Mouse (Mus musculus) limb, embryonic 14.5 days (tissue): ENCODE measurements at regions not wholly inside any gene's neighbourhood (a gene's known extent, or its start where the extent isn't known, plus 50 kb on each side); places are given as distances from the start of the nearest gene placed in this dataset.

ENCODE experiments used
- ATAC-seq: fragments of 200-750 bp; cut with Nextera tagmentation; 2 replicates; pipeline ENCODE4 v1.8.0; 2017; ENCODE audit warnings: low read depth, moderate number of reproducible peaks, moderate TSS enrichment; ENCODE audit not compliant: low FRiP score
- DNase-seq: peaks from one replicate; pipeline ENCODE4 v3.0.0-alpha.2; 2015; ENCODE audit warnings: low spot score
- H3K27ac ChIP-seq: fragments of 300-500 bp; sonication (generic); replicated peaks from 2 replicates; pipeline ENCODE4 v1.5.1; 2014; ENCODE audit warnings: low read depth, mild to moderate bottlenecking, low read length, moderate library complexity, mixed read lengths
- H3K27me3 ChIP-seq: fragments of 300-500 bp; sonication (generic); 2 replicates; pipeline ENCODE4 v1.6.1; 2014; ENCODE audit warnings: low read length, mixed read lengths; ENCODE audit not compliant: control insufficient read depth, insufficient read depth
- H3K36me3 ChIP-seq: fragments of 300-500 bp; sonication (generic); 2 replicates; pipeline ENCODE4 v1.6.1; 2014; ENCODE audit warnings: mild to moderate bottlenecking, low read length, moderate library complexity, mixed read lengths; ENCODE audit not compliant: control insufficient read depth, insufficient read depth
- H3K4me1 ChIP-seq: fragments of 300-500 bp; sonication (generic); 2 replicates; pipeline ENCODE4 v1.6.1; 2014; ENCODE audit warnings: antibody characterized with exemption, low read length, mixed read lengths; ENCODE audit not compliant: control insufficient read depth, insufficient read depth
- H3K4me2 ChIP-seq: fragments of 300-500 bp; sonication (generic); replicated peaks from 2 replicates; pipeline ENCODE4 v1.6.1; 2014; ENCODE audit warnings: low read depth, mild to moderate bottlenecking, low read length, moderate library complexity; ENCODE audit not compliant: severe bottlenecking
- H3K4me3 ChIP-seq: fragments of 300-500 bp; sonication (generic); replicated peaks from 2 replicates; pipeline ENCODE4 v1.5.1; 2014; ENCODE audit warnings: low read length
- H3K9ac ChIP-seq: fragments of 300-500 bp; sonication (generic); 2 replicates; pipeline ENCODE4 v1.6.1; 2014; ENCODE audit warnings: mild to moderate bottlenecking, low read depth, low read length, moderate library complexity; ENCODE audit not compliant: severe bottlenecking
- H3K9me3 ChIP-seq: fragments of 300-500 bp; sonication (generic); 2 replicates; pipeline ENCODE4 v1.6.1; 2016; ENCODE audit warnings: low read length; ENCODE audit not compliant: control insufficient read depth
- POLR2A ChIP-seq: fragments of 200-500 bp; IDR thresholded peaks from 2 replicates; pipeline ENCODE4 v1.8.0; 2012; ENCODE audit warnings: inconsistent platforms, mild to moderate bottlenecking, moderate library complexity, borderline replicate concordance; ENCODE audit not compliant: insufficient read depth, insufficient read length; ENCODE audit errors: extremely low read depth
- WGBS: fragments of 180-500 bp; shearing (Covaris S2); extraction: QIAGEN DNeasy Blood & Tissue Kit; methylation state at CpG from one replicate; pipeline ENCODE4 v1.1.7; 2014; 5-methylcytosine and 5-hydroxymethylcytosine counted together

GRCm38 (mm10) chrX:19285773-19286172, 195.3 kb downstream of the Tex13c3 start:
- no peak for TF ChIP-seq POLR2A
- Histone ChIP-seq H3K27me3 (no peaks in the 10 kb centered on the region), H3K4me2 (no peak overlapping the region), H3K27ac (no peak overlapping the region), H3K4me3 (no peak overlapping the region), H3K9ac (no peak overlapping the region), H3K9me3 (no peaks in the 10 kb centered on the region), H3K4me1 (no peaks in the 10 kb centered on the region), H3K36me3 (no peaks in the 10 kb centered on the region)
- 69% methylated on average over 4 of the region's 4 CpGs for WGBS
- DNase-seq = no peak
- ATAC-seq = no peak

GRCm38 (mm10) chrX:19283078-19283477, 198.0 kb downstream of the Tex13c3 start:
- no peak for DNase-seq
- H3K9me3 ChIP-seq = no peaks in the 10 kb centered on the region
- no peaks in the 10 kb centered on the region for H3K36me3 ChIP-seq
- H3K4me2 ChIP-seq = no peak overlapping the region
- no peak overlapping the region for H3K27ac ChIP-seq
- WGBS = 50% methylated on average over 3 of the region's 3 CpGs
- no peaks in the 10 kb centered on the region for H3K4me1 ChIP-seq
- H3K9ac ChIP-seq = no peak overlapping the region
- H3K27me3 ChIP-seq = no peaks in the 10 kb centered on the region
- no peak for TF ChIP-seq POLR2A
- no peak for ATAC-seq
- H3K4me3 ChIP-seq = no peak overlapping the region

GRCm38 (mm10) chrX:19264237-19264636, 216.9 kb downstream of the Tex13c3 start:
- TF ChIP-seq POLR2A = no peak
- no peak overlapping the region for H3K4me2 ChIP-seq

GRCm38 (mm10) chrX:19246777-19247619, 234.1 kb downstream of the Tex13c3 start:
- no peak overlapping the region for H3K9ac ChIP-seq
- ATAC-seq (no peak), DNase-seq (no peak)
- no peaks in the 10 kb centered on the region for H3K27me3 ChIP-seq
- no peak overlapping the region for H3K27ac ChIP-seq
- H3K4me3 ChIP-seq = no peak overlapping the region
- no peak overlapping the region for H3K4me2 ChIP-seq
- H3K4me1 ChIP-seq = no peaks in the 10 kb centered on the region
- no peak for TF ChIP-seq POLR2A
- H3K36me3 ChIP-seq = no peaks in the 10 kb centered on the region
- WGBS = 80% methylated on average over 2 of the region's 2 CpGs
- no peaks in the 10 kb centered on the region for H3K9me3 ChIP-seq

More at GRCm38 (mm10) chrX:19264237-19264636, 216.9 kb downstream of the Tex13c3 start:
- DNase-seq (no peak), ATAC-seq (no peak)
- no peak overlapping the region for H3K9ac ChIP-seq
- no peaks in the 10 kb centered on the region for H3K36me3 ChIP-seq
- no peak overlapping the region for H3K27ac ChIP-seq
- no peaks in the 10 kb centered on the region for H3K4me1 ChIP-seq
- H3K27me3 ChIP-seq = no peaks in the 10 kb centered on the region
- no peak overlapping the region for H3K4me3 ChIP-seq
- no peaks in the 10 kb centered on the region for H3K9me3 ChIP-seq

- ATAC-seq = peak; percentile 82
- 17% methylated on average over 8 of the region's 26 CpGs for WGBS
- no peak overlapping the region for H3K27ac ChIP-seq
Measured at GRCm38 (mm10) chrX:19237738-19238261, 243.3 kb downstream of the Tex13c3 start.

More at GRCm38 (mm10) chrX:19237738-19238261, 243.3 kb downstream of the Tex13c3 start:
- Histone ChIP-seq H3K4me1 (no peaks in the 10 kb centered on the region), H3K9ac (peak overlapping the region; percentile 48; the same call in 1 of the 2 replicates), H3K27me3 (no peaks in the 10 kb centered on the region), H3K36me3 (no peaks in the 10 kb centered on the region), H3K4me2 (peak overlapping the region; percentile 69), H3K9me3 (no peaks in the 10 kb centered on the region), H3K4me3 (peak overlapping the region; percentile 42)
- no peak for TF ChIP-seq POLR2A
- DNase-seq = no peak
